Mouse (Mus musculus) C2C12 (cell line): ENCODE data around the gene Mbtd1.

Experiments
- CEBPB ChIP-seq: IDR thresholded peaks from one replicate; pipeline ENCODE4 v1.6.1; 2011; ENCODE audit warnings: low read depth, mild to moderate bottlenecking, control low read depth, moderate library complexity
- CTCF ChIP-seq: IDR thresholded peaks from one replicate; pipeline ENCODE4 v1.5.1; 2011; ENCODE audit not compliant: control insufficient read depth, insufficient read depth, insufficient read length
- MAX ChIP-seq: IDR thresholded peaks from one replicate; pipeline ENCODE4 v1.6.1; 2011; ENCODE audit warnings: mild to moderate bottlenecking, control low read depth
- MYOD1 ChIP-seq: IDR thresholded peaks from one replicate; pipeline ENCODE4 v1.6.1; 2011; ENCODE audit warnings: low read depth; ENCODE audit not compliant: control insufficient read depth, insufficient read length
- USF1 ChIP-seq: IDR thresholded peaks from one replicate; pipeline ENCODE4 v1.6.1; 2011; ENCODE audit warnings: low read depth, mild to moderate bottlenecking, control low read depth, moderate library complexity

GRCm38 (mm10) chr11:93995111-93995719 lies 109.6 kb downstream of the Mbtd1 start:
- no peak for TF ChIP-seq CTCF
- TF ChIP-seq USF1: no peak
- peak; percentile 54 for TF ChIP-seq MAX
- TF ChIP-seq CEBPB: no peak
- TF ChIP-seq MYOD1: no peak
